Mouse (Mus musculus) liver, embryonic 13.5 days (tissue): ENCODE measurements around the gene Gins1. TPM values are rescaled to one million over a fixed set of nuclear protein-coding genes. Genes with fewer than 3 reads are reported as not detected.
A peak's percentile ranks its signal among the peaks of the same experiment; 100 is the strongest.

ENCODE experiments used
- ATAC-seq: fragments of 200-750 bp; cut with Nextera tagmentation; 2 replicates; pipeline ENCODE4 v1.8.0; 2017; ENCODE audit warnings: low read depth, mild to moderate bottlenecking, moderate number of reproducible peaks, moderate library complexity
- DNase-seq: peaks from one replicate; pipeline ENCODE4 v3.0.0; 2022
- H3K27ac ChIP-seq: fragments of 300-500 bp; sonication (generic); 2 replicates; pipeline ENCODE4 v1.5.1; 2015; ENCODE audit warnings: moderate library complexity, mild to moderate bottlenecking, inconsistent platforms
- H3K27me3 ChIP-seq: fragments of 300-500 bp; sonication (generic); 2 replicates; pipeline ENCODE4 v1.6.1; 2015; ENCODE audit warnings: mild to moderate bottlenecking, inconsistent platforms
- H3K36me3 ChIP-seq: fragments of 300-500 bp; sonication (generic); 2 replicates; pipeline ENCODE4 v1.6.1; 2015; ENCODE audit warnings: mild to moderate bottlenecking, inconsistent platforms
- H3K4me1 ChIP-seq: fragments of 300-500 bp; sonication (generic); replicated peaks from 2 replicates; pipeline ENCODE4 v1.6.1; 2015; ENCODE audit warnings: inconsistent platforms
- H3K4me2 ChIP-seq: fragments of 300-500 bp; sonication (generic); 2 replicates; pipeline ENCODE4 v1.6.1; 2015; ENCODE audit warnings: inconsistent platforms, mild to moderate bottlenecking, moderate library complexity
- H3K4me3 ChIP-seq: fragments of 300-500 bp; sonication (generic); replicated peaks from 2 replicates; pipeline ENCODE4 v1.5.1; 2015; ENCODE audit warnings: mild to moderate bottlenecking, inconsistent platforms
- H3K9ac ChIP-seq: fragments of 300-500 bp; sonication (generic); 2 replicates; pipeline ENCODE4 v1.6.1; 2015; ENCODE audit warnings: mild to moderate bottlenecking, inconsistent platforms
- H3K9me3 ChIP-seq: fragments of 300-500 bp; sonication (generic); replicated peaks from 2 replicates; pipeline ENCODE4 v1.6.1; 2016; ENCODE audit warnings: inconsistent platforms
- WGBS: fragments of 180-500 bp; shearing (Covaris S2); methylation state at CpG from one replicate; pipeline ENCODE4 v1.1.7; 2015; ENCODE audit not compliant: insufficient replicate concordance; 5-methylcytosine and 5-hydroxymethylcytosine counted together
- polyA plus RNA-seq: library from polyadenylated mRNA; unstranded; fragments of >200 nt; fragmentation: Nextera tagmentation; extraction: Ambion mirVana; gene quantifications from 2 replicates; pipeline ENCODE4 v1.2.1, GENCODE M21; 2015

Gins1 gene
- polyA plus RNA-seq, 1 experiment from 2014 or later = 47.7 TPM

GRCm38 (mm10) chr2:150910295-150910881 lies 5.2 kb downstream of the Gins1 start:
- Histone ChIP-seq H3K9ac (peak overlapping the region; percentile 79), H3K4me3 (peak overlapping the region; percentile 74), H3K9me3 (no peaks in the 10 kb centered on the region), H3K27me3 (peaks cover 3% of the 10 kb centered on the region; the same call in 1 of the 2 replicates), H3K27ac (peak overlapping the region; percentile 89), H3K36me3 (peaks cover 18% of the 10 kb centered on the region), H3K4me1 (peaks cover 41% of the 10 kb centered on the region), H3K4me2 (peak overlapping the region; percentile 82)
- ATAC-seq = no peak
- DNase-seq = no peak
- WGBS = 40% methylated on average over 7 of the region's 10 CpGs

- DNase-seq (no peak), ATAC-seq (no peak)
- Histone ChIP-seq H3K9me3 (no peaks in the 10 kb centered on the region), H3K4me3 (no peak overlapping the region), H3K9ac (no peak overlapping the region), H3K27ac (no peak overlapping the region), H3K4me2 (no peak overlapping the region), H3K4me1 (peaks cover 33% of the 10 kb centered on the region), H3K36me3 (peaks cover 48% of the 10 kb centered on the region), H3K27me3 (no peaks in the 10 kb centered on the region)
- 71% methylated on average over 4 of the region's 4 CpGs for WGBS
Observed at GRCm38 (mm10) chr2:150914781-150915515, 9.7 kb downstream of the Gins1 start.

- no peaks in the 10 kb centered on the region for H3K27me3 ChIP-seq
- no peak overlapping the region for H3K4me2 ChIP-seq
- no peak overlapping the region for H3K27ac ChIP-seq
- H3K9me3 ChIP-seq = no peaks in the 10 kb centered on the region
- ATAC-seq (no peak), DNase-seq (no peak)
- no peak overlapping the region for H3K9ac ChIP-seq
- H3K36me3 ChIP-seq = peaks cover 48% of the 10 kb centered on the region
- H3K4me3 ChIP-seq = no peak overlapping the region
- H3K4me1 ChIP-seq = peaks cover 26% of the 10 kb centered on the region
- 59% methylated on average over 5 of the region's 5 CpGs for WGBS
Observed at GRCm38 (mm10) chr2:150915786-150916185, 10.6 kb downstream of the Gins1 start.

GRCm38 (mm10) chr2:150918720-150919119 lies 13.5 kb downstream of the Gins1 start:
- Histone ChIP-seq H3K9ac (no peak overlapping the region), H3K36me3 (peaks cover 55% of the 10 kb centered on the region), H3K9me3 (no peaks in the 10 kb centered on the region), H3K4me1 (peaks cover 15% of the 10 kb centered on the region), H3K27ac (no peak overlapping the region), H3K4me2 (no peak overlapping the region), H3K27me3 (no peaks in the 10 kb centered on the region), H3K4me3 (no peak overlapping the region)
- 77% methylated on average over 3 of the region's 3 CpGs for WGBS
- DNase-seq (no peak), ATAC-seq (peak; percentile 51)

GRCm38 (mm10) chr2:150920543-150920942 lies 15.3 kb downstream of the Gins1 start:
- WGBS = 38% methylated on average over 3 of the region's 3 CpGs
- ATAC-seq (no peak), DNase-seq (no peak)
- Histone ChIP-seq H3K4me3 (no peak overlapping the region), H3K9ac (no peak overlapping the region), H3K36me3 (peaks cover 58% of the 10 kb centered on the region), H3K9me3 (no peaks in the 10 kb centered on the region), H3K27me3 (no peaks in the 10 kb centered on the region), H3K4me1 (peaks cover 7% of the 10 kb centered on the region), H3K27ac (no peak overlapping the region), H3K4me2 (no peak overlapping the region)

GRCm38 (mm10) chr2:150921697-150922096 lies 16.5 kb downstream of the Gins1 start:
- H3K36me3 ChIP-seq = peaks cover 59% of the 10 kb centered on the region
- WGBS = 79% methylated on average over 6 of the region's 6 CpGs
- H3K4me2 ChIP-seq = no peak overlapping the region
- no peak overlapping the region for H3K27ac ChIP-seq
- H3K4me3 ChIP-seq = no peak overlapping the region
- H3K4me1 ChIP-seq = no peaks in the 10 kb centered on the region; the same call in 1 of the 2 replicates
- no peak overlapping the region for H3K9ac ChIP-seq
- DNase-seq = no peak
- H3K9me3 ChIP-seq = no peaks in the 10 kb centered on the region
- no peaks in the 10 kb centered on the region for H3K27me3 ChIP-seq
- no peak for ATAC-seq

GRCm38 (mm10) chr2:150922165-150922564 lies 17.0 kb downstream of the Gins1 start:
- H3K27ac ChIP-seq = no peak overlapping the region
- H3K4me2 ChIP-seq = no peak overlapping the region
- WGBS = 91% methylated on average over 4 of the region's 4 CpGs
- no peak overlapping the region for H3K4me3 ChIP-seq
- peaks cover 59% of the 10 kb centered on the region for H3K36me3 ChIP-seq
- no peak overlapping the region for H3K9ac ChIP-seq
- no peaks in the 10 kb centered on the region; the same call in 1 of the 2 replicates for H3K4me1 ChIP-seq
- no peaks in the 10 kb centered on the region for H3K9me3 ChIP-seq
- ATAC-seq (no peak), DNase-seq (no peak)
- no peaks in the 10 kb centered on the region for H3K27me3 ChIP-seq

- no peaks in the 10 kb centered on the region; the same call in 1 of the 2 replicates for H3K4me1 ChIP-seq
- H3K27ac ChIP-seq = no peak overlapping the region
- H3K36me3 ChIP-seq = peaks cover 60% of the 10 kb centered on the region
- H3K4me3 ChIP-seq = no peak overlapping the region
- WGBS = 77% methylated on average over 3 of the region's 3 CpGs
- ATAC-seq (no peak), DNase-seq (no peak)
- H3K9me3 ChIP-seq = no peaks in the 10 kb centered on the region
- no peaks in the 10 kb centered on the region for H3K27me3 ChIP-seq
- H3K4me2 ChIP-seq = no peak overlapping the region
- H3K9ac ChIP-seq = no peak overlapping the region
Observed at GRCm38 (mm10) chr2:150923026-150923425, 17.8 kb downstream of the Gins1 start.

- Histone ChIP-seq H3K27me3 (no peaks in the 10 kb centered on the region), H3K4me3 (no peak overlapping the region), H3K9ac (no peak overlapping the region), H3K4me2 (no peak overlapping the region), H3K4me1 (no peaks in the 10 kb centered on the region; the same call in 1 of the 2 replicates), H3K36me3 (peaks cover 59% of the 10 kb centered on the region), H3K9me3 (no peaks in the 10 kb centered on the region), H3K27ac (no peak overlapping the region)
- DNase-seq (no peak), ATAC-seq (peak; percentile 35; the same call in 1 of the 2 replicates)
- 57% methylated on average over 7 of the region's 7 CpGs for WGBS
Observed at GRCm38 (mm10) chr2:150923505-150923904, 18.3 kb downstream of the Gins1 start.

GRCm38 (mm10) chr2:150927038-150927720 lies 22.0 kb downstream of the Gins1 start:
- Histone ChIP-seq H3K4me2 (no peak overlapping the region), H3K27ac (no peak overlapping the region), H3K9me3 (no peaks in the 10 kb centered on the region), H3K4me1 (no peaks in the 10 kb centered on the region; the same call in 1 of the 2 replicates), H3K36me3 (peaks cover 73% of the 10 kb centered on the region), H3K4me3 (no peak overlapping the region), H3K27me3 (no peaks in the 10 kb centered on the region), H3K9ac (no peak overlapping the region)
- DNase-seq = no peak
- WGBS = 86% methylated on average over 11 of the region's 11 CpGs
- ATAC-seq = no peak

GRCm38 (mm10) chr2:150929156-150929555 lies 24.0 kb downstream of the Gins1 start:
- Histone ChIP-seq H3K36me3 (peaks cover 77% of the 10 kb centered on the region), H3K27me3 (no peaks in the 10 kb centered on the region), H3K4me3 (no peak overlapping the region), H3K4me1 (no peaks in the 10 kb centered on the region), H3K9ac (no peak overlapping the region), H3K9me3 (no peaks in the 10 kb centered on the region), H3K4me2 (no peak overlapping the region), H3K27ac (no peak overlapping the region)
- ATAC-seq = no peak
- WGBS = 80% methylated on average over 6 of the region's 6 CpGs
- DNase-seq = no peak
